Mouse (Mus musculus): ENCODE results near the gene Vmn1r210. TPM values are rescaled to one million over a fixed set of nuclear protein-coding genes. Genes with fewer than 3 reads are reported as not detected.

The Vmn1r210 gene
- polyA plus RNA-seq, 1 experiment from 2014 or later, result not detected

Other genes starting within 250 kb of the Vmn1r210 start
- not detected in 2 replicates for gene Vmn1r205, start 238.3 kb downstream of the Vmn1r210 start, polyA plus RNA-seq (2016; fragmentation: Nextera tagmentation; extraction: Ambion mirVana)
- gene Vmn1r206, start 207.1 kb downstream of the Vmn1r210 start, polyA plus RNA-seq (2016; fragmentation: Nextera tagmentation; extraction: Ambion mirVana), result not detected in 2 replicates
- gene Vmn1r207-ps, start 101.7 kb downstream of the Vmn1r210 start, polyA plus RNA-seq (2016; fragmentation: Nextera tagmentation; extraction: Ambion mirVana), result not detected in 2 replicates
- not detected in 2 replicates for gene Vmn1r208, start 53.9 kb downstream of the Vmn1r210 start, polyA plus RNA-seq (2016; fragmentation: Nextera tagmentation; extraction: Ambion mirVana)
- not detected in 2 replicates for gene Vmn1r209, start 21.7 kb downstream of the Vmn1r210 start, polyA plus RNA-seq (2016; fragmentation: Nextera tagmentation; extraction: Ambion mirVana)
- gene Vmn1r211, start 26.2 kb upstream of the Vmn1r210 start, polyA plus RNA-seq (2016; fragmentation: Nextera tagmentation; extraction: Ambion mirVana), result not detected in 2 replicates
- gene Vmn1r212, start 52.9 kb upstream of the Vmn1r210 start, polyA plus RNA-seq (2016; fragmentation: Nextera tagmentation; extraction: Ambion mirVana), result not detected in 2 replicates
- gene Vmn1r213, start 176.3 kb upstream of the Vmn1r210 start, polyA plus RNA-seq (2016; fragmentation: Nextera tagmentation; extraction: Ambion mirVana), result not detected in 2 replicates
- not detected in 2 replicates for gene Vmn1r214, start 199.1 kb upstream of the Vmn1r210 start, polyA plus RNA-seq (2016; fragmentation: Nextera tagmentation; extraction: Ambion mirVana)
- gene Vmn1r215, start 236.7 kb upstream of the Vmn1r210 start, polyA plus RNA-seq (2016; fragmentation: Nextera tagmentation; extraction: Ambion mirVana), result not detected in 2 replicates